Mouse (Mus musculus) bone marrow macrophage, adult 2 months (primary cell): ENCODE results near the gene Serpinb1a. TPM values are rescaled to one million over a fixed set of nuclear protein-coding genes. Genes with fewer than 3 reads are reported as not detected.

Experiments used
- H3K27ac ChIP-seq: 2 replicates; pipeline ENCODE4 v1.5.1; 2012; ENCODE audit warnings: low read depth, low read length; ENCODE audit not compliant: insufficient read depth
- H3K4me1 ChIP-seq: 2 replicates; pipeline ENCODE4 v1.6.1; 2012; ENCODE audit warnings: low read length; ENCODE audit not compliant: control insufficient read depth, insufficient read depth
- H3K4me3 ChIP-seq: 2 replicates; pipeline ENCODE4 v1.5.1; 2012; ENCODE audit warnings: mild to moderate bottlenecking, low read length, moderate library complexity; ENCODE audit not compliant: insufficient read depth
- CTCF ChIP-seq: IDR thresholded peaks from 2 replicates; pipeline ENCODE4 v1.5.1; 2012; ENCODE audit warnings: low read depth, mild to moderate bottlenecking, low read length, moderate library complexity
- POLR2A ChIP-seq: IDR thresholded peaks from 2 replicates; pipeline ENCODE4 v1.6.1; 2012; ENCODE audit warnings: mild to moderate bottlenecking, low read depth, low read length, borderline replicate concordance
- polyA plus RNA-seq: library from polyadenylated mRNA; stranded (reverse); fragments of >200 nt; gene quantifications from 2 replicates; pipeline ENCODE4 v1.2.4, GENCODE M21; 2012; ENCODE audit not compliant: missing spikeins, insufficient read depth, insufficient read length

Gene Serpinb1a
- polyA plus RNA-seq, 1 experiment = not detected

DNA sequence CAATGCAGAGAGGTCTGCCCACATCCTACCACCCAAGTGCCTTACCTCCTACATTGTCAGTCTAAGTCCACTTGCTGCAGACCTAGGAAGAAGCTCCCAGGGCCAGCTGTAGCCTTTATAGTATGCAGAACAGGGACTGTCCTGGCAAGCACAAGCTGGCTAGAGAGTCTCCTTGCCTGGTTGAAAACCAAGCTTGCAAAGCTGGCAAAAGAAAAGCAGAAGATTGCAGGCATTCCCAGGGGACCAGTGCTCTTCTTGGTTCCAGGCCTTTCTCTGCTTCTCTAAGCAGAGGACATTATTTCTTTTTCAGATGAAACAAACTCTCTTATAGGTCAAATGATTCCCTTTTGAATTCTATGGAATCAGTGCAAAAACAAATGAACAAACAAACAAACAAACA is 12.5 kb upstream of the Serpinb1a start:
- no peak overlapping the region for H3K4me3 ChIP-seq
- TF ChIP-seq POLR2A = no peak
- no peak for TF ChIP-seq CTCF
- no peak overlapping the region for H3K27ac ChIP-seq
- H3K4me1 ChIP-seq = peaks cover 4% of the 10 kb centered on the region

DNA sequence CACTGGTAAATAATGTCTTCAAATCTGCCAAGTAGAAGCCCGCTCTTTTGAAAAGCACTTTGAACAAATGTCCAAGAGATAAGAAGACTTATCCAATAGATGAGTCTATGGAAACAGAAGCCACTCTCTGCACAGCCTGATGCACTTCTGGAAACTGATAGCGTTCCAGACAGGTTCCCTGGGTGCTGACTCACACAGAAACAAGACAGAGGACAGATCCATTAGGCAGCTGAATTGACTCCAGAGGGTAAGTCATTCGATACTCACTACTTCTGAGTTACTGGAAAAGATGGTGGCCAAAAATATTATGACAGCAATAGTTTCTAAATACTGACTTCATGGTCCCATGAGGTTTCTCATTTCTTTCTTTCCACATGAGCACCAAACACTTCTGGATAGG is 9.8 kb upstream of the Serpinb1a start:
- Histone ChIP-seq H3K27ac (no peak overlapping the region), H3K4me3 (no peak overlapping the region), H3K4me1 (peaks cover 4% of the 10 kb centered on the region)
- TF ChIP-seq POLR2A (no peak), CTCF (no peak)

DNA sequence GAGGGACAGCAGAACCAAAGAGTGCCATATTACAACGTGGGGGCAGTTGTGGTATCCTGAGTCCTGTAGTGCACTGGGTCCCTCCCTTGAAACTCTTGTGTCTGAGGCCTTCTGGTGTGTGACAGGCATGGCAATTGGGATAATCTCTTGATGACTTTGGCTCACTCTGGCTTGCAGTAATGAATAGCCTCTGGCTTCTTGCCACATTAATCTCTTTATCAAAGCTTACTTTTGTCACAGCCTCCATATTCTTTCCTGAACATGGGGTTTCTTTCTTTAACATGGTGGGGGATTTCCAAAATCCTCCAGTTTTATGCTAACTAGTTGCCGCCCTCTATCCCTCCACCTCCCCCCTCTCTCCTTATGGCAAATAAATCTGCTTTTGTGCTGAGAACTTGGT is 2.1 kb upstream of the Serpinb1a start:
- peaks cover 16% of the 10 kb centered on the region for H3K4me1 ChIP-seq
- no peak overlapping the region for H3K4me3 ChIP-seq
- H3K27ac ChIP-seq = no peak overlapping the region
- TF ChIP-seq POLR2A = no peak
- no peak for TF ChIP-seq CTCF

DNA sequence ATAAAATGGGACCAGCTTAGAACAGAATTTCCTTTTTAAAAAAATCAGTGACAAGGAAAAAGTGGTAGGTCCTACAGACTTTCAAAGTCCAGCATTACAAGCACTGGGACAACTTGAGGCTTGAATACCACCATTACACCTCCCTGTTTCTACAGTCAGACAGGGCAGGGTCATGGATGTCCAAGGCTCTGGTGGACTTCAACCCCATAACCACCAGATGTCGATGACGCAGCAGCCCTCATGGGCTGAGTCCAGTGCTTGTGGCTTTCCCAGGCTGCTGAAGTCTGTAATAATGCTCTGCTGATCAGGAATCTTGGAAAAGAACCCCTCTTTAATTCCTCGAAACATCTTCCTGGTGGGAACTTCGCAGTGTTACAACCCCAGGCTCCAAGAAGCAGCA is 1.6 kb upstream of the Serpinb1a start:
- TF ChIP-seq CTCF (no peak), POLR2A (no peak)
- no peak overlapping the region for H3K27ac ChIP-seq
- no peak overlapping the region for H3K4me3 ChIP-seq
- peaks cover 16% of the 10 kb centered on the region for H3K4me1 ChIP-seq

DNA sequence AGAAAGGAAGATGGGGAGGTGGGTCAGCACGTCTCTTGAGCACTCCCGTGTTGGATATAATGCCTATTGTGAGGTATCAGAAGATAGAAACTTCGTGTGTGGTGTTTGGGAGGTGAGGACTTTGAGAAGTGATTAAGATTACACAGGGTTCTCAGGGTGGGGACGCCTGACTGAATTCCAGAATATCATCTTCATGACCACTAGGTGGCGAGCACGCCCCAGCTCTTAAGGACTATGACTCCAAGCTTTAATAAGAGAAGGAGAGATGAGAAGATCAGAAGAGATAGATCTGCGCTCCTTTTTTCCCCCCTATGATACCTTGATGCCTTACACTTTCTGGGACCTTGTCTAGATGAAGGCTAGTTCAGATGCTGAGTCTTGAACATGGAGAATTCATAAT is 982 bp upstream of the Serpinb1a start:
- peaks cover 16% of the 10 kb centered on the region for H3K4me1 ChIP-seq
- TF ChIP-seq CTCF (peak; percentile 35; the same call in 1 of the 2 replicates), POLR2A (no peak)
- no peak overlapping the region for H3K27ac ChIP-seq
- no peak overlapping the region for H3K4me3 ChIP-seq

DNA sequence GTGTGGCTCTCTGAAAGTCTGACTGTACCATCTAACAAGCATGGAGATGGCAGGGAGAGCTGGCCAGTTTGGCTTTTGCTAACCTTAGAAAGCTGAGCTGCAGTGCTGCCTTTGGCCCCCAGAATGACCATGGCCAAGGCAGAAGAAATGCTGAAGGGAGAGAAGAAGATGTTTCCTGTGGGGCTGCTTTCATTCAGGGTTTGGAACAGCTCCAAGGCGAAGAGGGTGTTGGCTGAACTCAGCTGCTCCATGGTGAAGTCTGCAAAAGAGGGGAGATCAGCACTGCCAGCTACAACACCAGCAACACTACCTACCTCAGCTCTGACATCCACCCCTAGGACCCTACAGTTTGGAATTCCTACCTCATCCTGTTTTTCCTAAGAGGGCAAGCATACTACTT is 829 bp downstream of the Serpinb1a start:
- TF ChIP-seq POLR2A (no peak), CTCF (no peak)
- H3K27ac ChIP-seq = no peak overlapping the region
- no peak overlapping the region for H3K4me3 ChIP-seq
- peaks cover 16% of the 10 kb centered on the region for H3K4me1 ChIP-seq

DNA sequence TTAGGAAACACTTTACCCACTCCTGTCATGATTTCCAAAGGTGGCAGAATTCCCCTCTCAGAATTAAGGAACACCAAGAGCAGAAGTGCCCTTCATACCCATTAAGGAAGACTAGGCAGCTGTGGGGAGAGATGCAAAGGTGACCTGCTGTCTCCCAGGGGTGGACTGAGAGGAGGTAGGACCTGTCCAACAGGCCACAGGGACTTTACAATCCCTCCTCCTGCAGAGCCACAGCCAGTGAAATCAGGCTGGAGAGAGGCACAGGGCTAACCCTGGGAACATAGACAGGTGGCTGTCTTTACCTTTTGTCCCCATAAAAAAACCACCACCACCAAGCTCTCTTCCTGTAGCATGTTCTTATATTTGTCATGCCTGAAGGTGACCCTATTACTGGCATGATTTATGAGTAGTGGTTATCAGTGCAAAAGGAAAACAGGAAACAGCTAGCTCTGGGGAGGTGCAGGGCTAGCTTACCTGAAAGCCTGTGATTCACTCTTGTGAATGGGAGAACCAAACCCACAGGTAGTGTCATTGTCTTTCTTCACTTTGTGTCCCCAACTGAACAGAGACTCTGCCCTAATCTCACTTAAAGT is 1.4 kb downstream of the Serpinb1a start:
- Histone ChIP-seq H3K27ac (no peak overlapping the region), H3K4me3 (no peak overlapping the region), H3K4me1 (peaks cover 16% of the 10 kb centered on the region)
- TF ChIP-seq CTCF (no peak), POLR2A (no peak)

DNA sequence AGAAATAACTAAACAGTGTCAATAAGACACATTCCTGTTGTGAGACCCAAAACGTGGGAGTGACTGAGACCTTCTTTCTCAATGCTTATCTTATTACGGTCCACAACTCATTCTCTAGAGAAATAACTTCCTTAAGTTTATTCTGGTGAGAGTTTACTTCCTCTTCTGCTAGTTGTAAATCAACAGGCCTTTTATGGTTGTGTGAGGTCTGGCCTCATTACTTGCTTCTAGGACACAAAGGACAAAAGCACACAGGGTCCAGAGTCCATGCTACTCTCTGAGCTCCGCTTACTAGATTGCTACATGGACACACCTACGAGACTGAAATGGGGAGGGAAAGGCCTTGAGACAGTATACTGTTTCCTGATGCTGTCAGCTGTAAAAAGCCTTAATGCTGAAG is 1.9 kb downstream of the Serpinb1a start:
- H3K4me3 ChIP-seq = no peak overlapping the region
- TF ChIP-seq POLR2A (no peak), CTCF (no peak)
- no peak overlapping the region for H3K27ac ChIP-seq
- H3K4me1 ChIP-seq = peaks cover 16% of the 10 kb centered on the region

DNA sequence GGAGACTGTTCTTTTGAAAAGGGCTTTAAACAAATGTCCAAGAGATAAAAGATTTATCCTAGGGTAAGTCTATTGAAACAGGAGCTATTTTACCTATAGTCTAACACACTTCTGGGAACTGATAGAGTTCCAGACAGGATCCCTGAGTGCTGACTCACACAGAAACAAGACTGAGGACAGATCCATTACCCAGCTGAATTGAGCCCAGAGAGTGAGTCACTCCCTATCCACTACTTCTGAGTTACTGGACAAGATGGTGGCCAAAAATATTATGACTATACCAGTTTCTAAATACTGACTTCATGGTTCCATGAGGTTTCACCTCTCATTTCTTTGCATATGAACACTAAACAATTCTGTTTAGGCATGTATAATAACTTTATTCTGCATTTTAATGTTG is 4.8 kb downstream of the Serpinb1a start:
- TF ChIP-seq CTCF (no peak), POLR2A (no peak)
- Histone ChIP-seq H3K27ac (no peak overlapping the region), H3K4me3 (no peak overlapping the region), H3K4me1 (peaks cover 16% of the 10 kb centered on the region)

DNA sequence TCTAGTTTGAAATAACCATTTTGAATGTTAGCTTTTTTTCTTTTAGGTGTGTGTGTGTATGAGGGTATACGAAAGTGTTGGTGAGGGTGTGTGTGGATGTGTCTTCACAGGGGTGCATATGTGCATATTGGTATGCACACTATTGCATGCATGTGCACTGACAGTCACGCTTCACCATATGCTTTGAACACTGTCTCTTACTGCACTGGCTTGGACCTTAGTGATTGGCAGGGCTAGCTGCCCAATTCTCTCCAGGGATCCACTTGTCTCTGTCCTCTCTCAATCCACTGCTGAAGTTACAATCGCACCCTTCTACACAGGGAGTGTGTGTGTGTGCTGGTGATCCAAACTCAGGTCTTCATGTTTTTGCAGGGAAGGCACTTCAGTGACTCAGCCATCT is 9.6 kb downstream of the Serpinb1a start:
- Histone ChIP-seq H3K4me1 (no peaks in the 10 kb centered on the region), H3K27ac (no peak overlapping the region), H3K4me3 (no peak overlapping the region)
- TF ChIP-seq CTCF (no peak), POLR2A (no peak)

DNA sequence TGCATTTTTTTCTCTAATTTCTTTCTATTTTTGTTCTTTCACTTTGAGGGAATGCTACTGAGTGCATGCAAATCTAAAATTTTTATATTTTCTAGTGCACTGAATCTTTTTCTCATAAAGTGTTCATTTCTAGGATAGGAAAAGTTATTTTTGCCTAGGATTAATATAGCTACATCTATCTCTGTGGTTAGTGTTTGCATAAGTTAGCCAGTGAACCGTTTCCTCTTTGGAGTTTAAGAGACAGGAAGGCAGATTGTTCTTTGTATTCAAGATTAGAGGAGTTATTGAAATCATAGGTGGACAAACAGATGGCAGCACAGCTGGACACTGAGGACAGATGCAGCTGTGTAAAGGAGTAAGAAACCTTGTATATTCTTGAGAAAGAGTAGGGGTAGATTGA is 11.7 kb downstream of the Serpinb1a start:
- H3K27ac ChIP-seq = no peak overlapping the region
- TF ChIP-seq CTCF (no peak), POLR2A (no peak)
- peaks cover 3% of the 10 kb centered on the region; the same call in 1 of the 2 replicates for H3K4me1 ChIP-seq
- H3K4me3 ChIP-seq = no peak overlapping the region
